Mouse (Mus musculus) left cerebral cortex, postnatal 25 days (tissue): Measurements from ENCODE around the gene Hectd4. TPM values are rescaled to one million over a fixed set of nuclear protein-coding genes. Genes with fewer than 3 reads are reported as not detected.
"Not testable (repeated sequence)": the region's sequence is repeated elsewhere in the genome, so short reads cannot be mapped to it uniquely, and the experiment has no call there.

Source experiments
- DNase-seq, 2 experiments: peaks; one replicate each; pipeline ENCODE4 v3.0.0; 2022; ENCODE audit warnings: low spot score in 2 of 2, mixed read lengths in 1 of 2
- intact Hi-C: fragments of 180-260 bp; cut with DNase I; formaldehyde crosslinking; loops from one replicate; pipeline ENCODE4 v1.15.1; 2025
- total RNA-seq, 2 experiments: library from RNA; stranded (reverse); gene quantifications; 2 replicates each; pipeline ENCODE4 v1.2.3; 2021

Hectd4 gene
- total RNA-seq, 2 experiments from 2014 or later: 183 to 193 TPM

DNA sequence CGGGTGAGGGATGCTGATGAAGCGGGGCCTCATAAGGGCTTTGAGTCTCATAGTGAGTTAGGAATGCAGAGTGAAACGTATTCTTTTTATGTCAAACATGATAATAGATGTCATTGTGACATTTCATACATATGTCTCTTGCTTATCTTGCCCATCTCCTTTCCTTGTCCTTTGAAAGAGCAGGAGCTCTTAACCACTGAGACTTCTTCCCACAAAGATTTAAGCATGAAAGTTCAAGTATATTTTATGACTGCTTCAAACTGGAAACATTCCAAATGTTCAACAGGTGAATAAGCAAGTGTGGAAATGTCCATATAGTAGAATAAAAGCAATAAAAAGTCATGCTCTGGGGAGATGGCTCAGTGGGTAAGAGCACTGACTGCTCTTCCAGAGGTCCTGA is 6.4 kb downstream of the Hectd4 start:
- DNase-seq: no peak
- intact Hi-C loops: no loop called here

DNA sequence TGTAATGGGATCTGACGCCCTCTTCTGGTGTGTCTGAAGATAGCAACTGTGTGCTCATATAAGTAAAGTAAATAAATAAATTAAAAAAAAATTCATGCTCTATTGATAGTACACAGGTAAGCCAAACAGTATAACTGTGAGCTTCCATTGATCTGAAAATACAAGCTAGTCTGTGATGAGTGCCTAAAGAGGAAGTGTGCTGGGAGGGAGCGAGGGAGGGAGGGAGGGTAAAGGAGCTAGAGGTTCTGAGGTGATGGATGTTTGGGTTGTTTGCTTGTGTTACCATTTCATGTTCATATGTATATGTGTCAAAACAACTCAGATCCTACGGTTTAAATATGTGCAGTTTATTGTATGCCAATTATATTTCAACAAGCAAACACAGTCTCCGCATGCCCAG is 6.8 kb downstream of the Hectd4 start:
- intact Hi-C loops: no loop called here
- no peak for DNase-seq

GRCm38 (mm10) chr5:121227330-121227729 is 7.3 kb downstream of the Hectd4 start:
- intact Hi-C loops: not testable (repeated sequence)

DNA sequence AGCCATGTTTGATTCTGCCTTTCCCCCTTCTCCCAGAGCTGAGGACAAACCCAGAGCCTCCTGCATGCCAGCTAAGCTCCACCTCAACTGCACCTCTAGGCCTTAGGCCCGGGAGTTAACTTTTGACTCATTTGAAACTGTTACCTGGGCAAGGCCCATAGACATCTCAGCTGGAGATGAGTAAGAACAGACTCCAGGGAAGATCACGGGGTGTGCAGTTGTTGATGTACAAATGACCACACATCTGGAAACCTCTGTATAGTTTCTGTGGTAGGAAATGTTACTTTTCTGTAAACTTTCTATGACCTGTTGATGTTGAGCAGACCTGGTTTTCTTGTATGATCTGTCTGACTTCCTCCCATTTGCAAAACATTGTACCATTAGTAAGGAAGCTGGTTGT is 9.2 kb downstream of the Hectd4 start:
- no peak for DNase-seq
- intact Hi-C loops: no loop called here

More at GRCm38 (mm10) chr5:121227330-121227729, 7.3 kb downstream of the Hectd4 start:
- DNase-seq: not testable (repeated sequence)

GRCm38 (mm10) chr5:121230811-121231210 is 10.8 kb downstream of the Hectd4 start:
- DNase-seq: no peak
- intact Hi-C loops: no loop called here

DNA sequence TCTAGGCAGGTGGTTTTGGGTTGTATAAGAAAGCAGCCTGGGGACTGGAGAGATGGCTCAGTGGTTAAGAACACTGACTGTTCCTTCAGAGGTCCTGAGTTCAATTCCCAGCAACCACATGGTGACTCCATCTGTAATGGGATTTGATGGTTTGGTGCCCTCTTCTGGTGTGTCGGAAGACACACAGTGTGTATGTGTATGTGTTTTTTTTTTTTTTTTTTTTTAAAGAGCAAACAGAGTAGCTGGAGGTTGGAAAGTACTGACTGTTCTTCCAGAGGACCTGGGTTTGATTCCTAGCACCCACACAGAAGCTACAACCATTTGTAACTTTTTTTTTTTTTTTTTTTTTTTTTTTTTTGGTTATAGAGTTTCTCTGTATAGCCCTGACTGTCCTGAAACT is 12.8 kb downstream of the Hectd4 start:
- DNase-seq: no peak
- intact Hi-C loops: no loop called here

GRCm38 (mm10) chr5:121233726-121234125 is 13.7 kb downstream of the Hectd4 start:
- DNase-seq: no peak
- intact Hi-C loops: no loop called here

DNA sequence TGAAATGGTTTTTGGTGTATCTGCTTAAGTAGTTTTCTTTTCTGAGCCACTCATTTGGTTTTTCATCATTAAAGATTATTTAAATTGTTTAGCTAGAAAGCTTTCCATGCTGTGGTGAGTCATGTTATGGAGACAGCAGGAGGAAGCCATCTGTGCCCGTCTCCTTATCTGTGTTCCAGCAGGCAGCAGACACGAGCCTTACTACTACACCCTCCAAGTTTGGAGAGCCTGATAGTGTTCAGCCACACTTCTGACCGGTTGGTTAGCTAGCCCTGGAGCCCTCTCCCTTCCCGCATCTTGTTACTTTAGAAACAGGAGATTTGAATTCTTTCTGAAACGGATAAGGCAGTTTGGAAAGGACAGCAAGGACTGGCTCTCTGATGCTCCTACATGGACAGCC is 16.2 kb downstream of the Hectd4 start:
- DNase-seq: peak; percentile 69 to 87
- intact Hi-C loops: no loop called here

GRCm38 (mm10) chr5:121238208-121238607 is 18.2 kb downstream of the Hectd4 start:
- intact Hi-C loops: no loop called here
- no peak for DNase-seq

DNA sequence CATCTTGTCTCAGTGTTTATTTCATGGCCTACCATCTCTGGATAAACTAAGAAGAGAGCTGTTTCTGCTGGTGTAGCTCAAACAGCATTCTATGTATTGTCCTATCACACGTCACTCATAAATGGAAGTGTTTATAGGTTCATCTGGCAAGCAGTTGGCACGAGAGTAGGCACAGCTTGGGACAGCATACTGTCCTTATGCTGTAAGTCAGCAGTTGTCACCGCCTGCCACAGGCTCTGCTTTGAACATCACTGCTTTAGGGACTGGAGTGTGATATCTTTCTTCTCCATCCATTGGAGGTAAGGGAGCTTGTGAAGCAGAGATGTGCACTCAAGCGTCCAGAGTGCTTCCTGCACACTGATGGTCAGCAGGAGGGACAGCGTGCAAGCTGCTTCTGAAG is 19.8 kb downstream of the Hectd4 start:
- peak in 1 of 2 experiments; percentile 19 for DNase-seq
- intact Hi-C loops: no loop called here

DNA sequence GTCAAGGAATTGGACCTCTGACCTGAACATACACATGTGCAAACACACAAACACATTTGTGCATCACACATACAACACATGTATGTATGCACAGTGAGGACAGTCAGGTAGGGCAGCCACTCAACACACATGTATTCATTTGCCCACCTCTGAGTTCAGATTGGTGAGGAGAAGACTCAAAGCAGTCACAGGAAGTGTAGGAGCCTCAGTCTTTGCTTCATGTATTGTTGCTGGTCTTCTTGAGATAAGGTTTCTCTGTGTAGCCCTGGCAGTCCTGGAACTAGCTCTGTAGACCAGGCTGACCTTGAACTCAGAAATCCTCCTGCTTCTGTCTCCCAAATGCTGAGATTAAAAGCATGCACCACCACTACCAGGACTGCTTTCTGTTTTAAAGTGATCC is 21.2 kb downstream of the Hectd4 start:
- intact Hi-C loops: no loop called here
- no peak for DNase-seq

DNA sequence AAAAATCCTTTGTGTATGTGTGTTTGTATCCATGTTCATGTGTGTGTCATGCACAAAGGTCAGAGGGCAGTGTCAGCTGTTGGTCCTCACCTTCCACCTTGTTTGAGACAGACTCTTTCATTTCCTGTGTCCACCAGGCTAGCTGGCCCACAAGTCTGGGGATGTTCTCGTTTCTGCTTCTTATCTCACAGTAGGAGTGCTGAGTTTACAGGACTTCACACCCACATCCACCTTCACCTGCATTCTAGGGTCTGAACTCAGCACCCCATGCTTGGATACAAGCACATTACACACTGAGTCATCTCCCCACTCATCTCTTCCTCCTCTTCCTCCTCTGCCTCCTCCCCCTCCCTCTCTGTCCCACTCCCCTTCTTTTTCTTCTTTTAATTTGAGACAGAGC is 22.2 kb downstream of the Hectd4 start:
- no peak for DNase-seq
- intact Hi-C loops: no loop called here

GRCm38 (mm10) chr5:121242701-121243100 is 22.7 kb downstream of the Hectd4 start:
- no peak for DNase-seq
- intact Hi-C loops: no loop called here

- intact Hi-C loops: no loop called here
- DNase-seq: no peak
Measured at GRCm38 (mm10) chr5:121243676-121244364, 23.8 kb downstream of the Hectd4 start.

GRCm38 (mm10) chr5:121244365-121244731 is 24.3 kb downstream of the Hectd4 start:
- DNase-seq: no peak
- intact Hi-C loops: no loop called here

GRCm38 (mm10) chr5:121245201-121245600 is 25.2 kb downstream of the Hectd4 start:
- intact Hi-C loops: no loop called here
- no peak for DNase-seq

DNA sequence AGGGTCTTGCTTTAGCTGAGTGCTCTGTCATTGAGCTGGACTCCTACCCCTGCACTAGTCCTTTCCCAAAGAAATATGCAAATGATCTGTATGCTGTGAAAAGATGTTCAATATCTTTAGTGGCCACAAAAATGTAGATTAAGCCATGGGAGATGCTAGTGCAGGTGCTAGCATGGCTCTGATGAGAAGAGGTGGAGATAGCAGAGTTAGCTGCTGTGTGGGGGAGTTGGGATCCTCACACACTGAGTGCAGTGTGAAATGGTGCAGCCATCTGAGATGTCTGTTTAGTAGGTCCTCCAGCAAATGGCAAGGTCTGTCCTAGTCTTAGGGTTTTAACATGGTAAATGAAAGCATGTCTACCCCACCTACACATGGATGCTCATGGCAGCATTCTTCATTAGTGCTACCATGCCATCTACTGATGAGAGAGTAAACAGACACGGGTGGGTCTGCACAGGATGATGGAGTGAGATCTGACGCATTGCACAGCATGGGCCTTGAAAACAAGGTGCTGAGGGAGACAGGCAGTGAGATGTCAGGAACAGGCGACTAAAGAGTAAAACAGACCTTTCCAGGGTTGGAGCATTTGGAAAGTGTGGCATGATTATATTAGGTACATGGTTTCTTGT is 28.9 kb downstream of the Hectd4 start:
- intact Hi-C loops: no loop called here
- DNase-seq: peak in 1 of 2 experiments; percentile 59

GRCm38 (mm10) chr5:121249693-121250092 is 29.7 kb downstream of the Hectd4 start:
- DNase-seq: no peak
- intact Hi-C loops: no loop called here

DNA sequence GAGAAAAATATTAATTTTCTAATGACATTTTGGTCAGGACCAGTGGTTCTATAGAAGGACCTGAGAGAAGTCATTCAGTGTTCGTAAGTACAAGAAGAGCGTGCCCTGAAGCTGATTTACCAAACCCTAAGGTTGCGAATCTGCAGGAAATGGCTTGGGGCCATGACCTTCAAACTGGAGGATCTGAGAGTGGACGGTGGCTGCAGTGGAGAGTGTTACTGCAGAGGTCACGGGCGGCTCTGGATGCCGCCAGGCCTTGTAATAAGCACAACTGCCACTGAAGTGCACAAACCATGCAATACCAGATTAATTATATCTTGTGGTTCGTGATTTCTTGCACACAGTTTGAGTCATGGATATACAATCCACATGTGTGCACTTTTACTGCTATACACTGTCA is 31.8 kb downstream of the Hectd4 start:
- intact Hi-C loops: no loop called here
- no peak for DNase-seq

- DNase-seq: no peak
- intact Hi-C loops: no loop called here
Measured at GRCm38 (mm10) chr5:121253816-121254497, 33.9 kb downstream of the Hectd4 start.

- intact Hi-C loops: no loop called here
- no peak for DNase-seq
Measured at GRCm38 (mm10) chr5:121254977-121255376, 35.0 kb downstream of the Hectd4 start.
